Mouse (Mus musculus) kidney, embryonic 14.5 days (tissue): ENCODE data around the gene Alg1. TPM values are rescaled to one million over a fixed set of nuclear protein-coding genes. Genes with fewer than 3 reads are reported as not detected.

Source experiments
- ATAC-seq: fragments of 200-750 bp; cut with Nextera tagmentation; 2 replicates; pipeline ENCODE4 v1.8.0; 2017; ENCODE audit warnings: moderate number of reproducible peaks, mild to moderate bottlenecking, moderate TSS enrichment, moderate library complexity; ENCODE audit not compliant: low FRiP score, low TSS enrichment
- H3K27ac ChIP-seq: fragments of 300-500 bp; sonication (generic); 2 replicates; pipeline ENCODE4 v1.5.1; 2014; ENCODE audit warnings: low read depth, mild to moderate bottlenecking, low read length, moderate library complexity, mixed read lengths
- H3K27me3 ChIP-seq: fragments of 300-500 bp; sonication (generic); 2 replicates; pipeline ENCODE4 v1.6.1; 2014; ENCODE audit warnings: mild to moderate bottlenecking, low read length; ENCODE audit not compliant: control insufficient read depth, insufficient read depth
- H3K36me3 ChIP-seq: fragments of 300-500 bp; sonication (generic); 2 replicates; pipeline ENCODE4 v1.6.1; 2014; ENCODE audit warnings: low read length, mixed read lengths; ENCODE audit not compliant: control insufficient read depth, insufficient read depth
- H3K4me1 ChIP-seq: fragments of 300-500 bp; sonication (generic); 2 replicates; pipeline ENCODE4 v1.6.1; 2014; ENCODE audit warnings: low read length, mixed read lengths; ENCODE audit not compliant: control insufficient read depth, insufficient read depth
- H3K4me2 ChIP-seq: fragments of 300-500 bp; sonication (generic); replicated peaks from 2 replicates; pipeline ENCODE4 v1.6.1; 2014; ENCODE audit warnings: low read depth, mild to moderate bottlenecking, low read length
- H3K4me3 ChIP-seq: fragments of 300-500 bp; sonication (generic); 2 replicates; pipeline ENCODE4 v1.5.1; 2014; ENCODE audit warnings: mild to moderate bottlenecking, low read length
- H3K9ac ChIP-seq: fragments of 300-500 bp; sonication (generic); 2 replicates; pipeline ENCODE4 v1.6.1; 2014; ENCODE audit warnings: low read depth, mild to moderate bottlenecking, low read length, moderate library complexity
- H3K9me3 ChIP-seq: fragments of 300-500 bp; sonication (generic); 2 replicates; pipeline ENCODE4 v1.6.1; 2016; ENCODE audit warnings: low read length; ENCODE audit not compliant: control insufficient read depth
- WGBS: fragments of 180-500 bp; shearing (Covaris S2); extraction: QIAGEN DNeasy Blood & Tissue Kit; methylation state at CpG from one replicate; pipeline ENCODE4 v1.1.7; 2014; 5-methylcytosine and 5-hydroxymethylcytosine counted together
- polyA plus RNA-seq: library from polyadenylated mRNA; unstranded; fragments of >200 nt; fragmentation: Nextera tagmentation; extraction: Ambion mirVana; gene quantifications from 2 replicates; pipeline ENCODE4 v1.2.1, GENCODE M21; 2014

The Alg1 gene
- polyA plus RNA-seq, 1 experiment from 2014 or later: 27.7 TPM

DNA sequence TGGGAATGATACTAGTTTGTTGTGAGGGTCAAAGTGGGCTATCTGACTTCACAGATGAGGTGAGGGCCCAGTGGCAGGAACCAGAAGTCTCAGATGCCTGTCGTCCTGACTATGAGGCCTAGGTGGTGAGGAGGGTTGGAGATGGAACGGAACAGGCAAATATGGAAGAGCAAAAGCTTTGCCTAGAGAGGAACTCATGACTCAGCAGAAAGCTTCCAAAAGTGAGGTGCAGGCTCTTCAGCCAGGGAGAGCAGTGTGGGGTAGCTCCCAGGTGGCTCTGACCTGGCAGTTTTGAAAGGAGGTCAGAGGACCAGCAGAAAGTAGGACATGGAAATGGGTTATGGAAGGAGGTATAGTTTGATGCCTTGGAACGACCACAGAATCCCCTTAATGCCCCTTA is 17.5 kb downstream of the Alg1 start:
- Histone ChIP-seq H3K4me3 (no peak overlapping the region), H3K9ac (no peak overlapping the region), H3K36me3 (peaks cover 41% of the 10 kb centered on the region), H3K9me3 (no peaks in the 10 kb centered on the region), H3K4me1 (peaks cover 5% of the 10 kb centered on the region), H3K4me2 (no peak overlapping the region), H3K27ac (no peak overlapping the region), H3K27me3 (no peaks in the 10 kb centered on the region)
- no peak for ATAC-seq
- WGBS: 83% methylated on average over 3 of the region's 3 CpGs

- Histone ChIP-seq H3K4me1 (peaks cover 5% of the 10 kb centered on the region), H3K4me2 (no peak overlapping the region), H3K36me3 (peaks cover 33% of the 10 kb centered on the region), H3K27me3 (no peaks in the 10 kb centered on the region), H3K9ac (no peak overlapping the region), H3K4me3 (no peak overlapping the region), H3K9me3 (no peaks in the 10 kb centered on the region), H3K27ac (no peak overlapping the region)
- no peak for ATAC-seq
- 89% methylated on average over 2 of the region's 2 CpGs for WGBS
Observed at GRCm38 (mm10) chr16:5252260-5252659, 18.8 kb downstream of the Alg1 start.

DNA sequence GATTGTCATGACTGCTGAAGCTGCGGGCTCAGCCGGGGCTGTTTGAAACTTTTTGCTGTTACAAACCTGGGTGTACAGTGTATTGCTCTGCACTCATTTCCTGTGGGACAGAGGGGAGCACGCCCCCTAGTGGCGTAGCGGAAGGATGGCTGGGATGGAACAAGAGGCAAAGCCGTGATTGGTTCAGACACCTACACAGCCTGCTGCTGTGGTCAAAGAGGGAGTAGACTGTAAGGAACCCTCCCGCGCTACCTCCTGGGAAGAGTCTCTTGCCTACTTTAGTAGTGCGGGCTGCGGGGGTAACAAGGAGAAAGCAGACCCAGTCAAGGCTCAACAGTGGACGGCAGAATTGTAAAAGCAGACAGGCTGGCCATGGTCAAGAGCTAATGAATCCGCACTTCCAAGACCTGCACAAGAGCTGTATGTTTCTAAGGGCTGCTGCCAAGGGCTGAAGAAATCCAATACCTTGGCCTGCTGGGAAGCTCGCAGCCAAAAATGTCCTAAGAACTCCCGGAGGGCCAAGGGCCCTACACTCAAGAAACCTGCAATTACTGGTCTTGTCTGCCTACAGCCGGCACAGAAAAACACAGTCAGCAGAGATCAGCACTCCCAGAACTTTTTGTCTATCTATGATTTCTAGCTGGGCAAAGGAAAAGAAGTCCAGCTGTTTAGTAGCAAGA is 21.1 kb downstream of the Alg1 start:
- peak; percentile 68 for ATAC-seq
- Histone ChIP-seq H3K4me2 (peak overlapping the region; percentile 57), H3K27me3 (no peaks in the 10 kb centered on the region), H3K9ac (peak overlapping the region; percentile 77), H3K4me3 (peak overlapping the region; percentile 73), H3K36me3 (peaks cover 17% of the 10 kb centered on the region; the same call in 1 of the 2 replicates), H3K9me3 (no peaks in the 10 kb centered on the region), H3K4me1 (peaks cover 5% of the 10 kb centered on the region), H3K27ac (peak overlapping the region; percentile 78)
- 2% methylated on average over 15 of the region's 15 CpGs for WGBS

- no peaks in the 10 kb centered on the region for H3K27me3 ChIP-seq
- peaks cover 11% of the 10 kb centered on the region; the same call in 1 of the 2 replicates for H3K36me3 ChIP-seq
- H3K9ac ChIP-seq: peak overlapping the region; percentile 77
- H3K4me2 ChIP-seq: peak overlapping the region; percentile 57
- ATAC-seq: peak; percentile 11; the same call in 1 of the 2 replicates
- 2% methylated on average over 27 of the region's 27 CpGs for WGBS
- peak overlapping the region; percentile 73 for H3K4me3 ChIP-seq
- peak overlapping the region; percentile 78 for H3K27ac ChIP-seq
- no peaks in the 10 kb centered on the region for H3K9me3 ChIP-seq
- peaks cover 5% of the 10 kb centered on the region for H3K4me1 ChIP-seq
Observed at GRCm38 (mm10) chr16:5255081-5255740, 21.8 kb downstream of the Alg1 start.

GRCm38 (mm10) chr16:5255779-5256496 is 22.5 kb downstream of the Alg1 start, which contains the start of gene Eef2kmt:
Eef2kmt (minus strand) TSS chr16:5255983.
- no peaks in the 10 kb centered on the region for H3K9me3 ChIP-seq
- under 1% methylated on average over 57 of the region's 57 CpGs for WGBS

GRCm38 (mm10) chr16:5263156-5263555 is 29.7 kb downstream of the Alg1 start:
- no peak for ATAC-seq
- no peak overlapping the region for H3K27ac ChIP-seq

More at GRCm38 (mm10) chr16:5255779-5256496, 22.5 kb downstream of the Alg1 start, which contains the start of gene Eef2kmt:
- Histone ChIP-seq H3K4me2 (peak within 1 kb of the TSS; percentile 60), H3K4me3 (peak within 1 kb of the TSS; percentile 73), H3K9ac (peak within 1 kb of the TSS; percentile 77), H3K36me3 (0 out of 2 replicates have a peak, but pooled peaks cover 5% of the 10 kb centered on the region), H3K27me3 (no peaks in the 10 kb centered on the region), H3K27ac (peak within 1 kb of the TSS; percentile 78), H3K4me1 (peaks cover 5% of the 10 kb centered on the region)
- peak; percentile 97 for ATAC-seq

GRCm38 (mm10) chr16:5263926-5264325 is 30.5 kb downstream of the Alg1 start:
- H3K27ac ChIP-seq: no peak overlapping the region
- no peak overlapping the region for H3K9ac ChIP-seq
- H3K36me3 ChIP-seq: no peaks in the 10 kb centered on the region
- H3K4me1 ChIP-seq: no peaks in the 10 kb centered on the region
- no peaks in the 10 kb centered on the region for H3K27me3 ChIP-seq
- no peak for ATAC-seq
- 86% methylated on average over 7 of the region's 7 CpGs for WGBS
- H3K9me3 ChIP-seq: no peaks in the 10 kb centered on the region
- H3K4me3 ChIP-seq: no peak overlapping the region
- H3K4me2 ChIP-seq: no peak overlapping the region

More at GRCm38 (mm10) chr16:5263156-5263555, 29.7 kb downstream of the Alg1 start:
- no peak overlapping the region for H3K9ac ChIP-seq
- no peaks in the 10 kb centered on the region for H3K9me3 ChIP-seq
- 62% methylated on average over 8 of the region's 8 CpGs for WGBS
- H3K36me3 ChIP-seq: no peaks in the 10 kb centered on the region
- no peak overlapping the region for H3K4me3 ChIP-seq
- no peak overlapping the region for H3K4me2 ChIP-seq
- no peaks in the 10 kb centered on the region for H3K27me3 ChIP-seq
- no peaks in the 10 kb centered on the region for H3K4me1 ChIP-seq

- ATAC-seq: peak; percentile 24; the same call in 1 of the 2 replicates
- Histone ChIP-seq H3K27me3 (no peaks in the 10 kb centered on the region), H3K36me3 (no peaks in the 10 kb centered on the region), H3K4me2 (no peak overlapping the region), H3K4me3 (no peak overlapping the region), H3K9me3 (no peaks in the 10 kb centered on the region), H3K9ac (no peak overlapping the region), H3K27ac (no peak overlapping the region), H3K4me1 (no peaks in the 10 kb centered on the region)
- WGBS: 87% methylated on average over 4 of the region's 4 CpGs
Observed at GRCm38 (mm10) chr16:5271411-5272035, 38.1 kb downstream of the Alg1 start.
